ENCODE assay signal across 25 mouse cellular contexts in the genomic region with DNA sequence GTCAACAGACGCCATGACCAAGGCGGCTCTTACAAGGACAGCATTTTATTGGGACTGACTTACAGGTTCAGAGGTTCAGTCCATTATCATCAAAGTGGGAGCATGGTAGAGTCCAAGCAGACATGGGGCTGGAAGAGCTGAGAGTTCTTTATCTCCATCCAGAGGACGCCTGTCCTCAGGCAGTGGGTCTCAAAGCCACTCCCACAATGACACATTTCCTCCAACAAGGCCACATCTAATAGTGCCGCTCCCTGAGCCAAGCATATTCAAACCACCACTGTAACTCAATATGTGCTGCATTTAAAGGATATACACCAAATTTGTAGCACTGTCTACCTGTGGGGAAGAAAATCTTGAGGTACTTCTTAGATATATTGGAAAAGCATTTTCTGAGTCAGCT. TPM values are rescaled to one million over a fixed set of nuclear protein-coding genes. Genes with fewer than 3 reads are reported as not detected.
DNase-seq lines count a peak whose midpoint lies in the region; ATAC-seq lines count a peak whose summit lies in the region.
"Had no signal": no experiment of that assay in that cellular context is flagged by ENCODE, and none has a peak within 500 bp of the region (broad histone marks: within the 10 kb centered on the region; RNA-seq: fewer than 3 reads in every experiment).

No protein-coding gene starts in this region.

- H3K36me3 ChIP-seq in midbrain, embryonic 11.5 days (ENCODE audit: control insufficient read depth, insufficient read depth, low read length), result peaks cover 35% of the 10 kb centered on the region
- peaks cover 22% of the 10 kb centered on the region for H3K36me3 ChIP-seq in midbrain, embryonic 16.5 days (ENCODE audit: control insufficient read depth, insufficient read depth, low read length)
- H3K36me3 ChIP-seq in forebrain, embryonic 13.5 days (ENCODE audit: poor library complexity, severe bottlenecking), result peaks cover 88% of the 10 kb centered on the region

- no peak overlapping the region for H3K9ac ChIP-seq in midbrain, embryonic 11.5 days (ENCODE audit: low read length)
- H3K9ac ChIP-seq in midbrain, embryonic 16.5 days (ENCODE audit: low read depth, low read length), result no peak overlapping the region
- H3K9ac ChIP-seq in forebrain, embryonic 13.5 days, result no peak overlapping the region
- H3K9ac ChIP-seq: embryonic facial prominence, embryonic 12.5 days; forebrain, embryonic 12.5 days; forebrain, postnatal 0 days; heart, embryonic 13.5 days; hindbrain, embryonic 12.5 days had no signal

- DNase-seq in adrenal gland, adult 8-10 months, result peak; percentile 35
- DNase-seq in adrenal gland, postnatal 25 days, result no peak
- peak; percentile 79 for DNase-seq in midbrain, embryonic 11.5 days (ENCODE audit: low spot score, missing footprints)
- DNase-seq in testis, postnatal 10 days (ENCODE audit: low spot score), result no peak
- DNase-seq: cerebellum, adult 11-12 months; cerebellum, adult 9-11 months; cerebellum, postnatal 36 days; embryo, embryonic 11 days; forebrain, postnatal 0 days; gastrocnemius, adult 2 months; gastrocnemius, postnatal 25 days; heart, postnatal 4 days; kidney, adult 18-20 months had no signal

- H3K4me2 ChIP-seq in midbrain, embryonic 11.5 days, result no peak overlapping the region
- H3K4me2 ChIP-seq in midbrain, embryonic 16.5 days (ENCODE audit: low read length), result no peak overlapping the region
- H3K4me2 ChIP-seq in forebrain, embryonic 13.5 days, result no peak overlapping the region
- H3K4me2 ChIP-seq: embryonic facial prominence, embryonic 12.5 days; forebrain, embryonic 12.5 days; heart, embryonic 13.5 days; hindbrain, embryonic 12.5 days had no signal

- H3K9me3 ChIP-seq in midbrain, embryonic 11.5 days (ENCODE audit: control insufficient read depth, low read length), result no peaks in the 10 kb centered on the region
- H3K9me3 ChIP-seq in midbrain, embryonic 16.5 days (replicated peaks; ENCODE audit: control insufficient read depth, low read length, poor library complexity, severe bottlenecking), result no peaks in the 10 kb centered on the region
- no peaks in the 10 kb centered on the region for H3K9me3 ChIP-seq in forebrain, embryonic 13.5 days (replicated peaks)
- H3K9me3 ChIP-seq: embryonic facial prominence, embryonic 12.5 days; forebrain, embryonic 12.5 days; heart, embryonic 13.5 days; hindbrain, embryonic 12.5 days had no signal

- no peaks in the 10 kb centered on the region for H3K27me3 ChIP-seq in midbrain, embryonic 11.5 days (ENCODE audit: control insufficient read depth, insufficient read depth, low read length)
- H3K27me3 ChIP-seq in midbrain, embryonic 16.5 days (ENCODE audit: control insufficient read depth, insufficient read depth, low read depth, low read length), result no peaks in the 10 kb centered on the region
- H3K27me3 ChIP-seq in forebrain, embryonic 13.5 days, result no peaks in the 10 kb centered on the region
- H3K27me3 ChIP-seq: embryonic facial prominence, embryonic 12.5 days; forebrain, embryonic 12.5 days; heart, embryonic 13.5 days; hindbrain, embryonic 12.5 days had no signal

- WGBS in midbrain, embryonic 11.5 days, result 90% methylated on average over 4 of the region's 4 CpGs
- 88% methylated on average over 4 of the region's 4 CpGs for WGBS in midbrain, embryonic 16.5 days
- 92% methylated on average over 4 of the region's 4 CpGs for WGBS in forebrain, embryonic 13.5 days

- ATAC-seq in midbrain, embryonic 11.5 days (ENCODE audit: low FRiP score), result no peak
- no peak for ATAC-seq in midbrain, embryonic 16.5 days
- ATAC-seq in common myeloid progenitor, adult 5-6 weeks (replicated peaks; ENCODE audit: low read depth, poor library complexity, severe bottlenecking), result 0 out of 2 replicates have a peak, but pooled peaks have one; percentile 50
- ATAC-seq in forebrain, embryonic 13.5 days, result no peak
- ATAC-seq: forebrain, postnatal 0 days; hindbrain, embryonic 16.5 days; inflammation-experienced regulatory T-cells, adult 6 months had no signal

- no peaks in the 10 kb centered on the region for H3K4me1 ChIP-seq in midbrain, embryonic 11.5 days (ENCODE audit: control insufficient read depth, insufficient read depth, low read length)
- H3K4me1 ChIP-seq in midbrain, embryonic 16.5 days (ENCODE audit: control insufficient read depth, insufficient read depth, low read length), result no peaks in the 10 kb centered on the region
- no peaks in the 10 kb centered on the region for H3K4me1 ChIP-seq in forebrain, embryonic 13.5 days
- H3K4me1 ChIP-seq: embryonic facial prominence, embryonic 12.5 days; forebrain, embryonic 12.5 days; hindbrain, embryonic 12.5 days had no signal

- no peak overlapping the region for H3K4me3 ChIP-seq in midbrain, embryonic 11.5 days (ENCODE audit: low read depth, low read length)
- H3K4me3 ChIP-seq in midbrain, embryonic 16.5 days (ENCODE audit: low read depth, low read length), result no peak overlapping the region
- H3K4me3 ChIP-seq in forebrain, embryonic 13.5 days, result no peak overlapping the region
- H3K4me3 ChIP-seq: embryonic facial prominence, embryonic 12.5 days; forebrain, embryonic 12.5 days; gastrocnemius, adult 2 months; heart, embryonic 13.5 days; hindbrain, embryonic 12.5 days had no signal

- H3K27ac ChIP-seq in midbrain, embryonic 11.5 days (ENCODE audit: low read depth, low read length), result no peak overlapping the region
- H3K27ac ChIP-seq in midbrain, embryonic 16.5 days (ENCODE audit: low read length), result no peak overlapping the region
- no peak overlapping the region for H3K27ac ChIP-seq in forebrain, embryonic 13.5 days
- H3K27ac ChIP-seq: embryonic facial prominence, embryonic 12.5 days; forebrain, embryonic 12.5 days; gastrocnemius, adult 2 months; heart, embryonic 13.5 days; hindbrain, embryonic 12.5 days had no signal

RNA-seq across cellular contexts. Expression of gene Gm45623, which starts 19.0 kb away (rescaled TPM):
- total RNA-seq in adrenal gland, adult 8-10 months (2022), result not detected
- not detected in 2 replicates for total RNA-seq in adrenal gland, postnatal 25 days (2021)
- polyA plus RNA-seq in midbrain, embryonic 11.5 days (2014; fragmentation: Nextera tagmentation; extraction: Ambion mirVana), result not detected in 2 replicates
- 3.0 and 4.5 TPM in 2 replicates for polyA plus RNA-seq in midbrain, embryonic 16.5 days (2015; fragmentation: Nextera tagmentation; extraction: Ambion mirVana)
- total RNA-seq in common myeloid progenitor, adult 5-6 weeks (2017), result not detected in 2 replicates
- polyA plus RNA-seq in forebrain, embryonic 13.5 days (2015; fragmentation: Nextera tagmentation; extraction: Ambion mirVana), result 0.37 and 0.55 TPM in 2 replicates
- total RNA-seq: ES-E14; gastrocnemius, adult 2 months; gastrocnemius, postnatal 25 days; granulocyte monocyte progenitor cell, adult 5-6 weeks had no signal
- polyA plus RNA-seq: heart, postnatal 0 days; hindbrain, embryonic 12.5 days; inflammation-experienced regulatory T-cells, adult 6 months had no signal

RNA-seq across cellular contexts. Expression of gene Smad5, which starts 31.8 kb away (rescaled TPM):
- 10 to 100 TPM; 49.7 to 68.6 (median 58.2) TPM for total RNA-seq in adrenal gland, adult 8-10 months (2022)
- 55.5 and 75.5 TPM in 2 replicates for total RNA-seq in adrenal gland, postnatal 25 days (2021)
- polyA plus RNA-seq in midbrain, embryonic 11.5 days (2014; fragmentation: Nextera tagmentation; extraction: Ambion mirVana), result 43.4 and 45.4 TPM in 2 replicates
- 17.1 and 18.7 TPM in 2 replicates for polyA plus RNA-seq in midbrain, embryonic 16.5 days (2015; fragmentation: Nextera tagmentation; extraction: Ambion mirVana)
- total RNA-seq in common myeloid progenitor, adult 5-6 weeks (2017), result 29.6 and 30.8 TPM in 2 replicates
- polyA plus RNA-seq in forebrain, embryonic 13.5 days (2015; fragmentation: Nextera tagmentation; extraction: Ambion mirVana), result 32.0 and 36.8 TPM in 2 replicates

Comparison
In these comparisons a context has a peak if more than half of its experiments do, and no peak if none do; other contexts are left out.
1. DNase-seq: peak in adrenal gland, adult 8-10 months (single experiment) and midbrain, embryonic 11.5 days (single experiment); none in adrenal gland, postnatal 25 days (single experiment) and testis, postnatal 10 days (single experiment).